Mouse (Mus musculus): ENCODE data around the gene Lrrc3c. TPM values are rescaled to one million over a fixed set of nuclear protein-coding genes. Genes with fewer than 3 reads are reported as not detected.

The Lrrc3c gene
- polyA plus RNA-seq, 1 experiment from 2014 or later = not detected

DNA sequence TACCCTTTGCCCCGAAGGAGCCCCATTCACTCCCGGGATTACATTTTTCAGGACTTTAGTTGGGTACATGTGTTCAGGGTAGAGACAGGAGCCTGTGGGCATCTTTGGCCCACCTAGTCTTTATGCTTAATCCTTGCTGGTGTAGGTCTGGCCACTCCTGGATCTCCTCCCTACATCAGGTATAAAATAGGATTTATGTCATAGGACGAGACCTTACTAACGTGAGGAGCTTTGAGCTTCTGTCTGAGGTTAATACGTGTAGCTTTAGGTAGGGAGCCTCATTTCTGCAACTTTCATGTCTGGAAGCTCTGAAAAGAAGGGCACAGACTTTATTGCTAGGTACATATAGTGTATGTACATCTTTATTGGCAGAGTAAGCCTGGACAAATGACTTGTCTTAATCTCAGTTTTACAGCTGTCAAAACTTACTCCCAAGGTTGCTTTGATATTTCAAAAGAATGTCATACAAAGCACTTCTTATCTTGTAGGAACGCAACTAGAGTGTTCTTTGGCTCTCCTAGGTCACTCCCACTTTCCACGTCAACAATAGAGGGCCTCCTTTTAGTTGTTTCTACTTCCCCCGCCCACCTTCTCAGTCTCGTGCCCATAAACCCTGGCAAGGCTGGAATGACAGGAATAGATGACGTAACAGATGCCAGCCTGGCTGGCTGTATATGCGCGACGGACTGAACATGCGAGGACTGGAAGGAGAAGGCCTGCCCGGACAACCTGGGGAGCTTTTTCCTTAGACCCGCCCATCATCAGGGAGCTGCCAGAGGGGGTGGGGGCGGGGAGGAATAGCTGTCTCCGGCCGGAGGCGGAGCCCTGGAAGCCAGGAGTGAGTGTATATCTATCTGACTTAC, 10.2 kb upstream of the Lrrc3c start:
- H3K4me2 ChIP-seq (replicated peaks) = peak overlapping the region; percentile 92
- peaks cover 27% of the 10 kb centered on the region for H3K4me1 ChIP-seq
- 7% methylated on average over 20 of the region's 20 CpGs for WGBS
- peaks cover 7% of the 10 kb centered on the region for H3K36me3 ChIP-seq
- H3K27me3 ChIP-seq (replicated peaks) = no peaks in the 10 kb centered on the region
- no peaks in the 10 kb centered on the region for H3K9me3 ChIP-seq
- H3K4me3 ChIP-seq = peak overlapping the region; percentile 84
- H3K9ac ChIP-seq = 0 out of 2 replicates have a peak overlapping the region, but pooled peaks have one; percentile 10
- H3K27ac ChIP-seq = no peak overlapping the region
- no peak for ATAC-seq (ENCODE audit: low FRiP score, low read depth)

DNA sequence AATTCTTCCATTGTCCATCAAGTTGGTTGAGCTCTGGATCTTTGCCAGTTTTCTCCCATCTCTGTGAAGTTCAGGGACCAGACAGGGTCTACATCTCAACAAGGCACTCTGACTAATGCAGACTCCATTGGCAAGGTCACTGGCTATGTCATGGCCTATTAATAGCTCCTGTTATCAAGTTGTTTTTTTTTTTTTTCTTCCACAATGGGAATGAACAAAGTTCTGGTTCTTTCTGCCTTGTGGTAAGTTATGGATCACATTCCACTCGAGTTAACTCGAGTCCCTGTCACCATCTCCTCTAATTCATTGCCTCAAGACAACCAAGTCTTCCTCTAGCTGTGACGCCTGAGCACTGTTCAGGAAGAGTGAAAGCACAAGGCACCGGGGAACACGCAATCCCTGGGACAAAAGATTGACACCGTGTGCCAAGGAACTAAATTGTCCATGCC, 9.2 kb upstream of the Lrrc3c start:
- no peak overlapping the region for H3K27ac ChIP-seq
- peaks cover 27% of the 10 kb centered on the region for H3K4me1 ChIP-seq
- no peak for ATAC-seq (ENCODE audit: low FRiP score, low read depth)
- H3K9me3 ChIP-seq = no peaks in the 10 kb centered on the region
- no peak overlapping the region for H3K4me3 ChIP-seq
- H3K4me2 ChIP-seq (replicated peaks) = no peak overlapping the region
- 65% methylated on average over 6 of the region's 6 CpGs for WGBS
- no peaks in the 10 kb centered on the region for H3K27me3 ChIP-seq (replicated peaks)
- H3K36me3 ChIP-seq = no peaks in the 10 kb centered on the region
- no peak overlapping the region for H3K9ac ChIP-seq

DNA sequence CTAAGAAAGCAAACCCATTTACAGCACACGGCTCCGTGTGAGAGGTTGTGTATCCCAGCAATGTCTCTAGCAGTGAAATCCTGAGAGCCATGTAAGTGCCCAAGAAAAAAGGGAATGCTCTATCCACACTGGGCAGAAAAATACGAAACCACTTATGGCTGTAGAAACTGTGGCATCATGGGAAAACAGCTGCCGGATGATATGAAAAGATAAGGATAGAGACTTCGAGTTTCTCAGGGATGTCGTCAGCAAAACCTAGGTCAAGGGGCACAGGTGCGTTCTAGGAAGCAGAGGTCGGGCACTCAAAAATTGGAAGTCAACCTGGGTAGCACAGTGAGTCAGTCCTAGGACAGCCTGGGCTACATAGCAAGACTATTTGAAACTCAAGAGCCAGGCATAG, 8.8 kb upstream of the Lrrc3c start:
- ATAC-seq (ENCODE audit: low FRiP score, low read depth) = no peak
- Histone ChIP-seq H3K4me2 (replicated peaks) (no peak overlapping the region), H3K36me3 (no peaks in the 10 kb centered on the region), H3K4me1 (peaks cover 27% of the 10 kb centered on the region), H3K27ac (no peak overlapping the region), H3K27me3 (replicated peaks) (no peaks in the 10 kb centered on the region), H3K4me3 (no peak overlapping the region), H3K9me3 (no peaks in the 10 kb centered on the region), H3K9ac (no peak overlapping the region)
- WGBS = 86% methylated on average over 8 of the region's 8 CpGs

DNA sequence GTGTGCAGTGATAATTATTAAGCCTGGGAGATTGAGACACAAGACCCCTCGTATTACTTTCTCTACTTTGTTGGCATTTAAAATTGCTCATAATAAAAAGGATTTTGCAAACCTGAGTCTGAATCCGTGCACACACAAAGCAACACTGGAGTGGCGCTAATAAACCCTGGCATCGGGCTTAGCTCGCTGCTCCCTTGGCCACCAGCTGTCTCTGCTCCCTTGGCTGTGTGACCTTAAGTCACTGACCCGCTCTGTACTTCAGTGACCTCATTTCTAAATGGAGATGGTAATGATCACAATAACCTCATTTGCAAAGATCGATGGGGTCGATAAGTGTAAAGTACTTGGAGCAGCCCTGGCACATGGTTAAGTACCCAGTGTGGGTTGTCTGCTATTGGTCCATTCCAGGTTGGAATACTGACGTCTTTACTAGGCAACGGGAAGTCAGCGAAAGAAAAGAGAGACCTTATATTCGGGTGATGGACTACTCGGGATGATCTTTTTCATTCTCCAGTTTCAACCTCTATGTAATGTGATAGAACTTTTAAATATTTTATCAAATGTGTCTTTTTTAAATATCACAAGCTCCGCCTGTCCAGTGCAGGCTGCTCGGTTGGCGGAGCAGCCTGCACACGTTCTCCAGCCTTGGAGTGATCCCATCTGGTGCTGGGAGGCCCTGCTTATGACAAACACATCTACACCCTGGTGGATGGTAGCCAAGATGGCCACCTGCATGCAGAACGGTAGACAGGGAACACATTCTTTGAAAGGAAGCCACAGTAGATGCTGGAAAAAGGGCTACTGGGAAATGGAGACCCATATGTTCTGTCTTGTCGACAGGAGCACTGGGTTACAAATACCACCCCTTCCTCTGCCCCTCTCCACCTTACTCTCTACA, 7.3 kb upstream of the Lrrc3c start:
- Histone ChIP-seq H3K4me1 (peaks cover 15% of the 10 kb centered on the region), H3K4me3 (no peak overlapping the region), H3K9ac (no peak overlapping the region), H3K27me3 (replicated peaks) (no peaks in the 10 kb centered on the region), H3K27ac (no peak overlapping the region), H3K4me2 (replicated peaks) (no peak overlapping the region), H3K9me3 (no peaks in the 10 kb centered on the region), H3K36me3 (no peaks in the 10 kb centered on the region)
- 72% methylated on average over 19 of the region's 19 CpGs for WGBS
- no peak for ATAC-seq (ENCODE audit: low FRiP score, low read depth)

DNA sequence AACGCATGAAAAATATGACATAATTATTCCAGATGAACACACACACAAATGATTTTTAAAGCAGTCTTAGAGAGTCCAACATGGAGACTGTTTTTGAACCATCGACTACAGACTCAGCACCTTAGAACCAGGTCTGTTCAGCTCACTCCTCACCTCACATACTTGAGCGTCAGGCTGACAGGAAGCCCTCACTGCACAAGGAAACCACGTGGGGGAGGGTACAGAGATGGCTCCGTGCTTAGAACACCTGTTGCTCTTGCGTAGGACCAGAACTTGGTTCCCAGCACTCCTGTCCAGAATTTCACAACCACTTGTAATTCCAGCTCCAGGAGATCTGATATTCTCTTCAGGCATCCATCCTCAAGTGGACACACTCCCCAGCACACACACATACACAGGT, 3.1 kb upstream of the Lrrc3c start:
- peaks cover 13% of the 10 kb centered on the region for H3K27me3 ChIP-seq (replicated peaks)
- H3K4me2 ChIP-seq (replicated peaks) = no peak overlapping the region
- H3K9ac ChIP-seq = no peak overlapping the region
- H3K4me3 ChIP-seq = no peak overlapping the region
- WGBS = 75% methylated on average over 6 of the region's 6 CpGs
- H3K36me3 ChIP-seq = no peaks in the 10 kb centered on the region
- no peak for ATAC-seq (ENCODE audit: low FRiP score, low read depth)
- no peaks in the 10 kb centered on the region for H3K4me1 ChIP-seq
- no peak overlapping the region for H3K27ac ChIP-seq
- H3K9me3 ChIP-seq = no peaks in the 10 kb centered on the region

DNA sequence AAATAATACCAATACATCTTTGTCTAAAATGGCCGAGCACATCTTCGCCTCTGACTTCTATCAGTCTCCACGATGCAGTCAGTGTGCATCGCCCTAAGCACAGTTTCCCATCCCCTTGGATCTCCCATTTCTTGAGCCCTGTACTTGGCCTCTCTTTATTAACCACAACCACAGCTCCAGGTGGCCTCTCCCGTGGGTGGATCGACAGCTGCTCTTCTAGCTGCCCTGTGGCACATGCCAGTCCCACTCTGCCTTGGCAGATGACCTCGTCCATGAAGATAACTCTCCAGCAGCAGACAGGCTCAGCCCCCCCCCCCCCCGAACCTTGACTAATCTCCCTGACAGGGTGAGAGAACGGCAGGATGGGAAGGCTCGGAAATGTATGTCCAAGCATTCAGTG, 2.6 kb upstream of the Lrrc3c start:
- no peak for ATAC-seq (ENCODE audit: low FRiP score, low read depth)
- Histone ChIP-seq H3K27me3 (replicated peaks) (peaks cover 16% of the 10 kb centered on the region), H3K9me3 (no peaks in the 10 kb centered on the region), H3K4me1 (no peaks in the 10 kb centered on the region), H3K27ac (no peak overlapping the region), H3K4me2 (replicated peaks) (no peak overlapping the region), H3K4me3 (no peak overlapping the region), H3K36me3 (no peaks in the 10 kb centered on the region), H3K9ac (no peak overlapping the region)
- 80% methylated on average over 10 of the region's 10 CpGs for WGBS

DNA sequence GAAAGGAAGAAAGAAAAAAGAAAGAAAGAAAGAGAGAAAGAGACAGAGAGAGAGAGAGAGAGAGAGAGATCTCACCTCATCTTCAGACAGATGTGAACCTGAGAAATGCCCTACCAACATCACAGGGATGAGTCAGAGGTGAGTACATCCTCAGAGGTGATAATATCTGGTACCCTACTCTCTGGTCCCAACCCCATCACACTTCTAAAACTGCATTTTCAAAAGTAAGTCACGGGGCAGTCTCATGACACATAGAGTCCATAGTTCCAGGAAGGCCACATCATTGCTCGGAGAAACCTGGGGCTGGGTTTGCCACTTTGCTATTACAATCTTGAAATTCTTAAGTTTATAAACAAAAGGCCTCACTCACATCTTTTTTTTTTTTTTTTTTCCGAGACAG, 2.1 kb upstream of the Lrrc3c start:
- ATAC-seq (ENCODE audit: low FRiP score, low read depth) = no peak

DNA sequence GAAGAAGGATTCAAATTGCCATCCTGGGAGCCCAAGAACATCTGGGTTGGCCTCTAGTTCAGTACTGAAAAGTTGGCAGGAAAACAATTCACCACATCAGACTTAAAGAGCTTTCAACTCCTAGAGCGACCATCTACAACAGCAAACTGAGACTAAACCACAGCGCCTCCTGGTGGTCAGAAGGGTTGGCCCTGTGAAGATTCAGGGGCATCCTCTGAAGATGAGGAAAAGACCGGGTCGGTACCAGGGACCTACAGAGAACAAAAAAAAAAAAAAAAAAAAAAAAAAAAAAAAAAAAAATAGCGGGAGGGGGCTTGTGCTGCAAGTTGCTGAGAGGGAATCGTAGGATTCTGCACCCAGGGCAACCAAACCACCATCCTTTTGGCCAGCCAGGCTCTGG, 728 bp upstream of the Lrrc3c start:
- WGBS = 48% methylated on average over 6 of the region's 6 CpGs
- no peak for ATAC-seq (ENCODE audit: low FRiP score, low read depth)
- peaks cover 21% of the 10 kb centered on the region for H3K27me3 ChIP-seq (replicated peaks)
- H3K4me2 ChIP-seq (replicated peaks) = no peak overlapping the region
- H3K9ac ChIP-seq = no peak overlapping the region
- H3K27ac ChIP-seq = no peak overlapping the region
- no peak overlapping the region for H3K4me3 ChIP-seq
- peaks cover 4% of the 10 kb centered on the region; the same call in 1 of the 2 replicates for H3K4me1 ChIP-seq
- H3K9me3 ChIP-seq = no peaks in the 10 kb centered on the region
- H3K36me3 ChIP-seq = no peaks in the 10 kb centered on the region

More for the DNA sequence above, 2.1 kb upstream of the Lrrc3c start:
- Histone ChIP-seq H3K4me3 (no peak overlapping the region), H3K9me3 (no peaks in the 10 kb centered on the region), H3K36me3 (no peaks in the 10 kb centered on the region), H3K4me1 (no peaks in the 10 kb centered on the region), H3K27ac (no peak overlapping the region), H3K27me3 (replicated peaks) (peaks cover 18% of the 10 kb centered on the region), H3K9ac (no peak overlapping the region), H3K4me2 (replicated peaks) (no peak overlapping the region)
- WGBS = 73% methylated on average over 3 of the region's 3 CpGs

DNA sequence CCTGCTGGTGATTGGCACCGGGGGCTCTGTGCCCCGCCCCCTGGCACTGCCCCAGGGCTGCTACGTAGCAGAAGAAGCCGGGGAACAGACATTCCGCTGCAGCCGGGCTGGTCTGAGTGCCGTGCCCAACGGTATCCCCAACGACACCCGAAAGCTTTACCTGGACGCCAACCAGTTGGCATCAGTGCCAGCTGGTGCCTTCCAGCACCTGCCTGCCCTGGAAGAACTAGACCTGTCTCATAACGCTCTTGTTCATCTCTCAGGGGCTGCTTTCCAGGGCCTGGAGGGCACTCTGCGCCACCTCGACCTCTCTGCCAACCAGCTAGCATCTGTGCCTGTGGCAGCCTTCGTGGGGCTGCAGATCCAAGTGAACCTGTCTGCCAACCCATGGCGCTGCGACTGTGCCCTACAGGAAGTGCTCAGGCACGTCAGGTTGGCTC, 780 bp downstream of the Lrrc3c start:
- H3K36me3 ChIP-seq = no peaks in the 10 kb centered on the region
- H3K9me3 ChIP-seq = no peaks in the 10 kb centered on the region
- WGBS = 64% methylated on average over 18 of the region's 18 CpGs
- peaks cover 4% of the 10 kb centered on the region; the same call in 1 of the 2 replicates for H3K4me1 ChIP-seq
- no peak overlapping the region for H3K27ac ChIP-seq
- no peak for ATAC-seq (ENCODE audit: low FRiP score, low read depth)
- peaks cover 21% of the 10 kb centered on the region for H3K27me3 ChIP-seq (replicated peaks)
- H3K4me3 ChIP-seq = no peak overlapping the region
- H3K4me2 ChIP-seq (replicated peaks) = 0 out of 2 replicates have a peak overlapping the region, but pooled peaks have one; percentile 7
- no peak overlapping the region for H3K9ac ChIP-seq

DNA sequence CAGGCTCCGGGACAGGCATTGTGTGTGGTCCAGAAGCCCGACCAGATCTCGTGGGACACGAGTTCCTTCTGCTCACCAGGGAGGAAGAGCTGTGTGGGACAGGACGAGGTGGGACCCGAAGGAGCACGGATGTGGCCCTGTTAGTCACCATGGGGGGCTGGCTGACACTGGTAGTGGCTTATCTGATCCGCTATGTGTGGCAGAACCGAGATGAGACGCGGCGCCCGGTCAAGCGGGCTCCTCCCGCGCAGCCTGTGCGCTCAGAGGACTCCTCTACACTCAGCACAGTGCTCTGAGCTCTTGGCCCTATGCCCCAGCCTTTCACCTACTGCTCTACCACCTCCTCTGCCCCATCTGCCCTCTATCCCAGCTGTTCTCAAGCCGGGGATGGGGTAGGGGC, 1.2 kb downstream of the Lrrc3c start:
- 0 out of 2 replicates have a peak overlapping the region, but pooled peaks have one; percentile 7 for H3K4me2 ChIP-seq (replicated peaks)
- 44% methylated on average over 18 of the region's 18 CpGs for WGBS
- peaks cover 4% of the 10 kb centered on the region; the same call in 1 of the 2 replicates for H3K4me1 ChIP-seq
- no peak for ATAC-seq (ENCODE audit: low FRiP score, low read depth)
- no peaks in the 10 kb centered on the region for H3K9me3 ChIP-seq
- H3K4me3 ChIP-seq = no peak overlapping the region
- H3K27ac ChIP-seq = no peak overlapping the region
- H3K27me3 ChIP-seq (replicated peaks) = peaks cover 21% of the 10 kb centered on the region
- H3K9ac ChIP-seq = no peak overlapping the region
- no peaks in the 10 kb centered on the region for H3K36me3 ChIP-seq

DNA sequence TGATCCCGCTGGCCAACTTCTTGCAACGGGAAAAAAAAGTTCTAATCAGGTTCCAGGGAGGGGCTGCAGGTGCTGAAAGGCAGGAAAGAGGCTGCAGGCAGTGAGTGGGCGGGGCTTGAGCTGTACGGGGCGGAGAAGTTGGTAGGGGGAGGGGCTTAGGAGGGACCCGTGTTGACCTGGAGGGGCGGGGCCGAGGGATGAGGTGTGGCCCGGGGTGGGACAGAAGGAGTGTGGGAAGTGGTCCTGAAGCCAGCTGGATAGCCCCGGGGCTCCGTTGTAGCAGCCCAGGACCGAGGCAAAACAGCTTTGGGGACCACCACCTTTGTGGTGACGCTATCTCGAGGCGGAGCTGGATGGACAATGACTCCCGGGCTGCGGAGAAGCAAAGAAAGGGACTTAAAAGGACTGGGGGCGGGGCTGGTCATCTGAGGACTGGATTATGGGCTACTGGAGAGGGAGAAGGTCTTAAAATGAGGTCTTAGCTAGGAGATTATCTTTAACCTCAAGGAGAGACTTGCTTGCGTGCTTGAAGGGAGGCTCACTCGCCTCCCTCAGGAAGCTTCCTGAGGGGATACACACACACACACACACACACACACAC, 4.1 kb downstream of the Lrrc3c start:
- ATAC-seq (ENCODE audit: low FRiP score, low read depth) = no peak
- 2% methylated on average over 20 of the region's 20 CpGs for WGBS
- Histone ChIP-seq H3K27ac (no peak overlapping the region), H3K9ac (no peak overlapping the region), H3K4me1 (peaks cover 4% of the 10 kb centered on the region; the same call in 1 of the 2 replicates), H3K9me3 (no peaks in the 10 kb centered on the region), H3K4me3 (peak overlapping the region; percentile 25), H3K27me3 (replicated peaks) (peaks cover 21% of the 10 kb centered on the region), H3K36me3 (no peaks in the 10 kb centered on the region), H3K4me2 (replicated peaks) (peak overlapping the region; percentile 57)

DNA sequence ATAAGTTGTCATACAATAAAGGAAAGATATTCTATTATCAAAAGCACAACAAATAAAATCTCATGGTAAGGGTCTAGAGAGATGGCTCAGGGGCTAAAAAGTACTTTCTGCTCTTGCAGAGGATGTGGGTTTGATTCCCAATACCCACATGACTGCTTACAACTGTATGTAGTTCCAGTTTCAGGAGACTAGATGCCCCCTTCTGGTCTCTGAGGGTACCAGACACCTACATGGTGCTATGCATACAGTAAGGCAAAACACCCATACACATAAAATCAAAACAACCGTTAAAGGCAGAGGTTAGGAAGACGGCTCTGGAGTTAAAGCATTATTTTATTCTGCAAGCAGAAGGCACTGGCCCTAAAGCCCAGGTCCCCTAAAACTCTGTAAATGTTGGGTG, 5.9 kb downstream of the Lrrc3c start:
- peaks cover 18% of the 10 kb centered on the region for H3K27me3 ChIP-seq (replicated peaks)
- no peaks in the 10 kb centered on the region for H3K36me3 ChIP-seq
- no peak overlapping the region for H3K4me2 ChIP-seq (replicated peaks)
- 83% methylated on average over 2 of the region's 2 CpGs for WGBS
- no peak overlapping the region for H3K4me3 ChIP-seq
- H3K9ac ChIP-seq = no peak overlapping the region
- no peak overlapping the region for H3K27ac ChIP-seq
- H3K9me3 ChIP-seq = no peaks in the 10 kb centered on the region
- peaks cover 4% of the 10 kb centered on the region; the same call in 1 of the 2 replicates for H3K4me1 ChIP-seq
- no peak for ATAC-seq (ENCODE audit: low FRiP score, low read depth)

All from neural tube, embryonic 12.5 days (tissue).